Mouse (Mus musculus): ENCODE measurements around the gene Zfp62.

The Zfp62 gene

DNA sequence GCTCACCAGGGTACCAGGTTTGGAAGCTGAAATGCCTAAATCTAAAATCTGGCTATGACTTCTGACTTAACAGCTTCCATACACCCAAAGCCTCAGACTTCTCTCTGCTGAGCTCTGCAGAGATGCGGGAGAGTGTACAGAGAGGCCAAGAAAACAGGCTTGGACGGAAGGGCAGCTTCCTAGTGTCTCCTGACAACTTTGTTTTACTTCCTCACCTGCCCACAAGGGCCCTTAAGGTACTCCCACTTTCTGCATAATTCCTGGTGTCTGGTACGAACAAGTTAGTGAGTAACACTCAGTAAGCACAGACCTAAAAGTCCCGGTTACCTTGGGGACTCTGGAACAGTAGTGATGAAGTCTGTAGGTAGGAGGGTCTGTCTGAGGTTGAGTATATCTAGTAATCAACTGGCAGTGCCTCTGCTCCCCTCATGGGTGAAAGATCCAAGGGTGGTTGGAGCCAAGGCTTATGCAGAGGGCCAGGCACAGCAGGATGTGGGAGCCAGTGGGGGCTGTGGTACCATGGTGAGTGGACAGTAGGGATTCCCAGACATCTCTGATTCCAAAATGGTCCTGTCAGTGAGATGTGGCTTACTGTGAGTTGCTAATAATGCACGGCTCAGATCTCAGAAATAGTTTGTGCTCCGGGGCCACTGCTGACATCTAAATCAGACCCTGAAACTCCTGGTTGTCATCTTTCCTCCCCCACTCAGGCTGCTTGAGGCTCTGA lies 46.0 kb downstream of the Zfp62 start:
- no peak for DNase-seq (ENCODE audit: low spot score)

DNA sequence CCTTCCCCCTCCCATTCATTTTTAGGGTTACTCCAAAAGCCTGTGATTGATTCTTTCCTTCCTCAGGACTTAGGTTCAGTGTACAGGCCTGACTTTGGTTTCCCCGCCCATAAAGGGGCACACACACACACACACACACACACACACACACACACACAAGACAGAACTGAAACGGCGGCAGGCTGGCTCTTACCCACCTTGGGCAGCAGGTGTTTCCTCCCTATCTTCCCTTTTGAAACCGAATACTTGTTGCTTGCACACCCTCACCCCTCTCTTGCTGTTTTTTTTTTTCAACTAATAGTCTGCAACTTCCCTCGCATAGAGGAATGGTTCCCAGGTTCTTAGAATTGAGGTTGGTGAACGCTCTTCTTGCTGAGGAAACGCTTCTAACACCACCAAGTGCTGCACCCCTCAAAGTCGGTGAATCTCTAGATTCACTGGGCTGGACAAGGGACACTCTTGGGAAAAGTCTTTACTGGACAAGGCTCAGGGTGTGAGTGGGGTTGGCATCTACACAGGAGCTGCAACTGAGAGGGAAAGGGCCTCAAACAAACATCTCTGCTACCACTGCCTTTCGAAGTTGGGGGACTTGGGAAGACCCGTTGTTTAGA lies 46.8 kb downstream of the Zfp62 start:
- DNase-seq (ENCODE audit: low spot score): no peak

DNA sequence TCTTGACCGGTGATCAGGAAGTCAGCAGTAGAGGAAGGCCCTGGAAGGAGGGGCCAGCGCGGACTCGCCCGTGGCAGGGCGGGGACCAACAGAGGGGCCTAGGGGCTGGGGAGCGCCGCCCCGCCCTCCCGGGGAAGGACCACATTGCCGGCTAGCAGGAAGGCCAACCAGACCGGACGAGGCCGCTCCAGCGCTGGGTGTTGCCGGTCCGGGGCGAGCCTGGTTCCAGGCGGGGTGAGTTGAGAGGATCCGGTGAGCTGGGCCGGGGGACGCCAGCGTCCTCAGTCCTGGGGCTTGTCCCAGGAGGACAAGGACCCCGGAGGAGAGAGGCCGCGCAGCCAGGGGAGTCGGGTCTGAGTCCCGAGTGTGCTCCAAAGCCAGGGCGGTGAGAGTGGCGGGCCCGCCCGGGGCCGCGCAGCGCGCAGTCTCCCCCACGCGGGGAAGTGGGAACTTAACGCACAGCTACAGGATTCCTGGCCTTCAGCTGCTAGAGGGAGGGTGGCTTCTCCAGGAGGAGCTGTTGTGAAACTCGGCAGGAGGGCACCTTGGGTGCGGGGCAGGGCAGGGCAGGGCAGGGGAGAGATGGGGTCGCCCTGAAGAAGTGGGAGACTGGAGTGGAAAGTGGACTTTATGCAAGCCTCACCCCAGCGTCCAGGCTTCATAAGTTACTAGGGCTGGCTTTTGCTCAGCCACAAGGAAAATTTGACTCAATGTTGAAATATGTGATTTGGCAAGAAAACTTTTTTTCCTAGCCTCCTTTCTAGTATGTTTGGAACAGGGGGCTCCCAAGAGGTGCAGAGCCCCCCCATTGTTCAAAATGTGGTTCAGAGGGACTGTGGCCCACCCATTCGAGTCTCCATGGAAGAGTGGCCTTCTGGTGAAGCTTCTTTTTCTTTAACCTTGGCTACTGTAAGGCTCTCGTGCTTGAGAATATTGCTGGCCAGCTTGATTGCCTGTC lies 47.6 kb downstream of the Zfp62 start:
- DNase-seq (ENCODE audit: low spot score): peak; percentile 81

DNA sequence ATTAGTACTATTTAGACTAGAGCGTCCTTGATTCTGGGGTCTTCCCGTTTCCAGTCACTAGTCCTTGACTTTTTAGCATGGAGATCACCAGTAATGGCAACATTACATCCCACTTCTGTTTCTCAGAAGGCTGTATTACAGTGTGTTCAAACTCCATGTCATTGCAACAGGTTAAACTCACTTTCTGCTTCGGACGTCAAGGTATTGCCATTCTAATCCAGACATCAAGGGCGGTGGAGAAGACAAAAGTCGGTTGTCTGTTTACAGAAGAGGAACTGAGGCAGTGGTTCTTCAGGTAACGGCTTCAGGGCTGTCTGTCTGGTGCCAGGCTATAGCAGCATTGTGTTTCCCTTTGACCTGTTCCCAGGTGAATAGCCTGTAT lies 48.3 kb downstream of the Zfp62 start:
- DNase-seq (ENCODE audit: low spot score): no peak

DNA sequence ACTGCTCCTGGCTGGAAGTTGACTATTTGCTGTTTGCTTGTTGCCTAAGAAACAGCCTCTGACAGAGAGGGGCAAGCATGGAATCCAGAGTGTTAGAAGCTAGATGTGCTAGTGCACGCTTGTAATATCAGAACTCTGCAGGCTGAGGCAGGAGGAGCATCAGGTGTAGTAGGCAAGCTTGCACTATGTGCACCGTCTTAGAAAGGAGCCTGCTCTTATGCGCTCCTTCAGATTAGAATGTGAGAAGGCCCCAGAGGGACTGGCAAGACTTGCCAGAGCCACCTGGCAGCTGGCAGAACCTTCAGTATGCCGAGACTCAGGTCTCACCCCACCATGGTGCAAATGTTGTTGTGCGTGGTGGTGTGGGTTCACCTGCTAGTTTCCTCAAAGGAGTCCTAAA lies 49.0 kb downstream of the Zfp62 start:
- DNase-seq (ENCODE audit: low spot score): no peak

DNA sequence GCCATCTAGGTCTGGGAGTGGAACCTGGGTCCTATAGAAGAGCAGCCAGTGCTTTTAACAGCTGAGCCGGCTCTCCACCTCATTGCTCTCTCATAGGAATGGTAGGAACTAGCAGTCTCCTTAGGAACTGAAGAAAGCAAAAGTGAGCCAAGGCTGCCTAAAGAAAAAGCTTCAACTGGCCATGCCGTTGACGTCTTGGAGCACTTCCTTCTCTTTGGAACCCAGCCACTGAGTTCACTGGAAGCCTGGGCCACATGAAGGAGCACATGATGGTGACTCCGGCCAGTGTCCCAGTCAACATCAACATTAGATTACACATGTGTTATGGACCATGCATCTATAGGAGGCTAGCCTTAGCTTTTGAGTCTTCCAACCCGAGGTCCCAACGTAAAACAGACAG lies 49.9 kb downstream of the Zfp62 start:
- DNase-seq (ENCODE audit: low spot score): no peak

DNA sequence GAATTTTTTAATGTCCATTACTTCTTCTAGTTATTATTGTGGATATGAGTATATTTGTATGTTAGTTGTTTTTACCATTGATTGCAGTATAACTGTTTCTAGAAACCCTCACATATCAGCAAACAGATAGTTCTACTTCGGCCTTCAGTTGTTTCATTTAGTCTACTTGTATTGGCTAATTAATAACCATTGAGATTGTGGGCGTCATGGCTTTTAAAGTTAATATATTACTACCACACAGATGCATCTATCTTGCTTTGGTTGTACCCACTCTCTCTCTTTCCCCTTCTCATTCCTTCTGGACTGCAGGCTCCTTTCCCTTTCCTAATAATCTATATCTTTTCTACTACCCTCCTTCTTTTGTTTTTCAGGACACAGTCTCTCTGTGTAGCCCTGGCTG lies 56.2 kb downstream of the Zfp62 start:
- no peak for DNase-seq (ENCODE audit: low spot score)

DNA sequence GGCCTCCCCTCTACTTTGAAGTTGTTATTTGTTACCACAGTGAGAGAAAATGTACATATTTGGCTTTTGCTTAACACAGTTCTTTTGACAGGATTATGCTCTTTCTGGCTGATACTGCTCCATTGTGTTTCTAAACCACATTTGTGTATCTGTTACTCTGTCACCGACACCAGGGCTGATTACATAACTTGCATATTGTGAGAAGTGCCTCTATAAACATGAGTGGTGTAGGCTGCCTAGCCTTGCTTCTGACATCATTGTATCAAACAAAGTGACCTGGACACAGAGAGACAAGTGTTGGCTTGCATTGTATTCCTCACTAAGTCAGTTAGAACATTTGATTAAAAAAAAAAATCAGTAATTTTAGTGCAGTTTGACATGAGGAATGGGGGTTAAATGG lies 56.7 kb downstream of the Zfp62 start:
- DNase-seq (ENCODE audit: low spot score): no peak

DNA sequence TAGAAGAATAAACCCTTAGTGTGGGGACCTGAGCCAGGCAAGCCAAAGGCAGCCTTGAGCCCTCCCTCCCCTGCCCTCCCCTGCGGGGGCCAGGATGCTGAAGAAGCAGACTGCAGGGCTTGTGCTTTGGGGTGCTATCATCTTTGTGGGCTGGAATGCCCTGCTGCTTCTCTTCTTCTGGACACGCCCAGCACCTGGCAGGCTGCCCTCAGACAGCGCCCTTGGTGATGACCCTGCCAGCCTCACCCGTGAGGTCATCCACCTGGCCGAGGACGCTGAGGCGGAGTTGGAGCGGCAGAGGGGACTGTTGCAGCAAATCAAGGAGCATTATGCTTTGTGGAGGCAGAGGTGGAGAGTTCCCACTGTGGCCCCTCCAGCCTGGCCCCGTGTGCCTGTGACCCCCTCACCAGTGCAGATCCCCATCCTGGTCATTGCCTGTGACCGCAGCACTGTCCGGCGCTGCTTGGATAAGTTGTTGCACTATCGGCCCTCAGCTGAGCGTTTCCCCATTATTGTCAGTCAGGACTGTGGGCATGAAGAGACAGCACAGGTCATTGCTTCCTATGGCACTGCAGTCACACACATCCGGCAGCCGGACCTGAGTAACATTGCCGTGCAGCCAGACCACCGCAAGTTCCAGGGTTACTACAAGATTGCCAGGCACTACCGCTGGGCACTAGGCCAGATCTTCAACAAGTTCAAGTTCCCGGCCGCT lies 57.7 kb downstream of the Zfp62 start:
- no peak for DNase-seq (ENCODE audit: low spot score)

DNA sequence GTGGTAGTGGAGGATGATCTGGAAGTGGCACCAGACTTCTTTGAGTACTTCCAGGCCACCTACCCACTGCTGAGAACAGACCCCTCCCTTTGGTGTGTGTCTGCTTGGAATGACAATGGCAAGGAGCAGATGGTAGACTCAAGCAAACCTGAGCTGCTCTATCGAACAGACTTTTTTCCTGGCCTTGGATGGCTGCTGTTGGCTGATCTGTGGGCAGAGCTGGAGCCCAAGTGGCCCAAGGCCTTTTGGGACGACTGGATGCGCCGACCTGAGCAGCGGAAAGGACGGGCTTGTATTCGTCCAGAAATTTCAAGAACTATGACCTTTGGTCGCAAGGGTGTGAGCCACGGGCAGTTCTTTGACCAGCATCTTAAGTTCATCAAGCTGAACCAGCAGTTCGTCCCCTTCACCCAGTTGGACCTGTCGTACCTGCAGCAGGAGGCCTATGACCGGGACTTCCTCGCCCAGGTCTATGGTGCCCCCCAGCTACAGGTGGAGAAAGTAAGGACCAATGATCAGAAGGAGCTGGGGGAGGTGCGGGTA lies 58.3 kb downstream of the Zfp62 start:
- no peak for DNase-seq (ENCODE audit: low spot score)

DNA sequence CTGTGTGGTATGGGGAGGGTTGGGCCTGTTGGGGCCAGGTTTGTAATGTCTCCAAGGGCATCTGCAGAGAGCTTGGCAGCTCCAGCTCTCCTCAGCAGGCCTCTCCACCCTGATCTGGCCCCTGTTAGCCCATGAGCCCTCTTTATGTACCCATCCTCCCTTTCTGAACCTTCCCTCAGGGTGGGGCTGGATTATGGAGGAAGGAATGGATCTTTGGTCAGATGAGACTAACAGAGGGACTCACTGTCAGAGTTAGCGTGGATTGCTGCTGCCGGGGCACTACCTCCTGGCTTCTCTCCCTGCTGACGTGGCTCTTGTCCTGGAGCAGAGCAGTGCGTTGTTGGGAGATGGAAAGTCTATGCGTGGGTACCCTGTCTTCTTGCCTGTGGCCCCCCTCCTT lies 59.2 kb downstream of the Zfp62 start:
- no peak for DNase-seq (ENCODE audit: low spot score)

DNA sequence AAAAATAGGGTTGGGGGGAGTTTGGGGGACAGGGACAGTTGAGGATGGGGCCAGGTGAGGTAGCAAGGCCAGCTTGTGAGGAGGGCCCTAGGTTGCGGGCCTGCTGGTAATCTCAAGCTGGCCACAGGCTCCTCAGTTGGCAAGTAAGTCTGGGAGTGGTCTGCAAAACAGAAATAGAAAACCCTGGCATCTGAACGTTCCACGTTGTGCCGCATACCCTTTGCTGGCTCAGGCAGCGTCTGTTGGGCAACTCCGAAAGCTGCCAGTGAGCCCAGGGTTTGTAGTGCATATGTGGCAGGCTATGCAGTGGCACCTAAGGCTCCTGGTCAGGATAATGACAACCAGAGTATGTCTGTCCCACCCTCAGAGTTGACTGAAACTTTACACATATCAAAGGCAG lies 60.1 kb downstream of the Zfp62 start:
- DNase-seq (ENCODE audit: low spot score): no peak

DNA sequence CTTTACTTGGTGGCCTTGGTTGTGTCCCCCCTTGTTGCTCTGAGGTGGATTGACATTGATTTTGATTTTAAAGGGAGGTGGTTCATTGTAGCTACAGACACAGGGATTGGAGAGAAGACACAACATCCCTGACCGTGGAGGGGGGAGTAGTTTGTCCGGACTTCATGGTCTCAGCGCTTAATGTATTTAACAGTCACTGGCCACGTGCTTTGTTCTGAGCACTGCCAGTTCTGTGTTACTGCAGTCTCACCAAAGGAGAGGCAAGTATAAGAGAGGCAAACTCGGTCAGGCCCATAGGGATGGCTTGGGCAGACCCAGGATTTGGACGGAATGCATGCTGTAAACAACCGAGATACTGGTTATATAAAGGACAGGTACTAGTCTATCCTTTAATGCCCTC lies 61.0 kb downstream of the Zfp62 start:
- DNase-seq (ENCODE audit: low spot score): no peak

DNA sequence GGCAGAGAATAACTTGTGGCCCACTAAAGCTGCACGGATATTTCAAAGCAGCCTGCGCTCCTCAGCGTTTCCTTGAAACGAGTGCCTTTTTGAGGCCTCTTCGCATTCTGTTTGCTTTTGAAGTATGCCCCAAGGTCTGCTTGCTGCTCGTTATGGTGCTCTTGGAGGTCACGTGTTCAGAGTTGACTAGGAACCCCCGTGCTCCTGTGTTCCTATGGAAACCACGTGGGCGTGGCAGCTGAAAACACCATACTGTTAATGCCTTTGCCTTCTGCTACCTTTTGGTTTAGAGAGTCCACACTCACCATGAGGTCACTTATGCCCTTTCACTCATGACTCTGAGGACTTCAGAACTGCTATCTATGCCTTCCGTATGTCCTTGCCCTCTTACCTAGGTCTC lies 61.5 kb downstream of the Zfp62 start:
- DNase-seq (ENCODE audit: low spot score): no peak

DNA sequence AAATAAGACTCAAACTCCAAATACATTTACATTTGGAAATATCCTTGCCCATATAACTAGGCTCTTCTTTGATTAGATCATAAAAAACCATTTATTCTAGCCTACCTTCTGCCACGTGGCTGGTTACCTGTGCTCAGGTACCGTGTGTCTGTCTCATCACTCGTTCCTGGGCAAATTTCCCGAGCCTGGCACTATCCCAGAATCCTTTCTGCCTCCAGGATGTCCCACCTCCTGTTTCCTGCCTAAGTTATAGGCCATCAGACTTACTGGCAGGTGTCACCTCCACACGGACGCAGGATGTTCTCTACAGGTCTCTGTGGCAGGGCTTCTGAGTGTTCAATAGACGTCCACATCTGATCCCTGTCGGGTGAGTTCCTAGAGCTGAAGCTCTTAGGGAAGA lies 62.0 kb downstream of the Zfp62 start:
- no peak for DNase-seq (ENCODE audit: low spot score)

DNA sequence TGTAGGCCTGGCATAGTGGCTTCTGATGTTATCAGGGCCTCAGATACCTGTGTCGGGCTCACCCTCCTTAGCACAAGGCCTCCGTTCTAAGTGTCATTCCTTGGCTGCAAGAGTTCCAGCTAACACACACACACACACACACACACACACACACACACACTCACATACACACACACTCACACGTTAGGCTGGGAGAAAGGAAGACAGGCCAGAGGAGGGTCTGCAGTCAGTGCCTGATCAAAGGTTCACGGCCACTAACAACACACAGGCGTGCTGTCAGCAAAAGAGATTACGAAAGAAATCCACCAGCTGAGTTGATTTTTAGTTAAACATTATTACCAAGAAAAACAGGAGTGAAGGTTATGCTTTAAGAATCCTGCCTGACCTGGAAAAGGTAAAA lies 63.6 kb downstream of the Zfp62 start:
- no peak for DNase-seq (ENCODE audit: low spot score)

DNA sequence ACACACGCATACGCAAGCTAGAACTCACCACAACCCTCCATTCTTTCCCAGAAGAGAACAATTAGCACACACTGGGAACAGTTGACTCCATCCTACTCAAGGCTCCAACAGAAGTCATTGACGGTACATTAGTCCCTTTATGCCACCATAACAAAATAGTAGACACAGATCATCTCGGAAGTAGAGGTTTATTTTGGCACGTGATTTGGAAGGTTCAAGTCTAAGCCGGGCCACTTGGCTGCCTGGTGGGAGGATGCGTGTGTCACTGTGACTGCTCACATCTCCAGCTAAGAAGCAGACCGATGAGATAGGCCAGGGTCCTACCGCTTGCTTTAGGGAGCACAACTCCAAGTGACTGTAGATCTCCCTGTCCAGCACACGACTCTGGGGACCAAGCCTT lies 64.2 kb downstream of the Zfp62 start:
- no peak for DNase-seq (ENCODE audit: low spot score)

DNA sequence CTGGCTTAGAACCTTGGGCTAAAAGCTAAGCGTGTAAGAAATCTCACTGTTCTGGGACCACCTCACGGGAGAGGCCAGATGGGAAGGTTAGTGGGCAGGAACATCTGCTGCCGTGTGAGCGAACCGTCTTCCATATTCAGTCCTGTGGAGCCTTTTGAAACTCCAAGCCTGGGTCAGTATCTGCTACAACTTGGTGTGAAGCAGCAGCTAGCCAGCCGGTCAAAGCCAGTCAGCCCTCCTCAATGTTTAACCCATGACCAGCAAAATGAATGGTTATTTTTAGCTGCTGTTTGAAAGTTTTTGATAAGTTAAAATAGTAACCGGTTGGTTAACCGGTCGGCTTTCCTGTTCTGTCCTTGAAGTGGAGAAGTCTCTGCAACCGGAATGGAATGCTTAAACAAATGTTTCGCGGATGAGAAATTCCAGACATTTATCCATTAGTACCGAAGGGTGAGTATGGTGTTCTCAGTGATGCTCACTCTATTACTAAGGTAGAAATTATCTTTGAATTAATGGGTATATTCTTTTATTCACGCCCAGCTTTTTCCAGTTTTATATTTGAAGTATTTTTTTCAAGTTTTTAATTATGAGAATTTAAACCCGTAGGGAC lies 65.0 kb downstream of the Zfp62 start:
- DNase-seq (ENCODE audit: low spot score): peak; percentile 9

Measured in retina, embryonic 14.5 days (tissue).